Mouse (Mus musculus): ENCODE measurements around the gene Phc2.

DNA sequence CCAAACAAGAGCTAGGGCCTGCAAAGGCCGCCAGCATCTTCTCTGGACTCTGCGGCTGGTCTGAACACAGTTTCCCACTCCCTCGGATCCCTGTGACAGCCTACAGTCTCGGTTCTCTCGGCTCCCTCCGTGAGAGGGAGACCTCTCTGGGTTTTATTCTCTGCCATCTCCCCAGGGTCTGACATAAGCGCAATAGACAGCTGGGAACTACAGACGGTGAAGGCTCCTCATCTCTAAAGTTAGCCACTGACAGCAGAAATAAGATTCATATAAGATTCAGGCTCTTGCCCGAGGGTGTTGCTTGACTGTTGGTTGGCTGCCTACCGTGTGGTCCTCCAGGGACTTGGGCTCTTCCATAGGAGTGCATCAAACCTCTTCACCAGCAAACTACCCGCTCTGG lies 123.1 kb downstream of the Phc2 start:
- no peak for TF ChIP-seq CTCF (IDR thresholded peaks at IDR 0.05; ENCODE audit: borderline replicate concordance, insufficient read depth, low read length)
- TF ChIP-seq POLR2A (IDR thresholded peaks at IDR 0.05; ENCODE audit: low read depth, low read length) = no peak
